Mouse (Mus musculus): ENCODE results near the gene Mast4. TPM values are rescaled to one million over a fixed set of nuclear protein-coding genes. Genes with fewer than 3 reads are reported as not detected.

The Mast4 gene
- total and polyA plus RNA-seq, 2 experiments, result 0.83 to 5.3 TPM

GRCm38 (mm10) chr13:103109872-103110271 lies 224.4 kb downstream of the Mast4 start:
- no peaks in the 10 kb centered on the region for H3K4me1 ChIP-seq (ENCODE audit: control insufficient read depth, insufficient read depth, low read length)
- H3K4me3 ChIP-seq (ENCODE audit: insufficient read depth, low read depth, low read length), result no peak overlapping the region
- 0 out of 2 replicates have a peak, but pooled peaks cover 2% of the 10 kb centered on the region for H3K27me3 ChIP-seq (ENCODE audit: control insufficient read depth, insufficient read depth, low read length)
- H3K27ac ChIP-seq (replicated peaks; ENCODE audit: insufficient read depth, low read depth, low read length), result no peak overlapping the region
- H3K36me3 ChIP-seq (ENCODE audit: control insufficient read depth, insufficient read depth, low read length), result no peaks in the 10 kb centered on the region
- DNase-seq (ENCODE audit: extremely low read depth, low read depth, low spot score), result peak; percentile 32
- no peaks in the 10 kb centered on the region for H3K79me2 ChIP-seq (ENCODE audit: control insufficient read depth, insufficient read depth, low read length)
- WGBS, result 28% methylated on average over 10 of the region's 10 CpGs
- TF ChIP-seq CTCF (IDR thresholded peaks at IDR 0.05; ENCODE audit: low read depth, low read length), result peak; percentile 73
- no peak for TF ChIP-seq POLR2A (IDR thresholded peaks at IDR 0.05; ENCODE audit: extremely low read depth, insufficient read depth, low read length)
- no peak overlapping the region for H3K9ac ChIP-seq (ENCODE audit: low read depth, low read length)

GRCm38 (mm10) chr13:103107362-103107761 lies 226.9 kb downstream of the Mast4 start:
- 0 out of 2 replicates have a peak, but pooled peaks cover 2% of the 10 kb centered on the region for H3K27me3 ChIP-seq (ENCODE audit: control insufficient read depth, insufficient read depth, low read length)
- no peaks in the 10 kb centered on the region for H3K79me2 ChIP-seq (ENCODE audit: control insufficient read depth, insufficient read depth, low read length)
- H3K9ac ChIP-seq (ENCODE audit: low read depth, low read length), result no peak overlapping the region
- TF ChIP-seq POLR2A (IDR thresholded peaks at IDR 0.05; ENCODE audit: extremely low read depth, insufficient read depth, low read length) (no peak), CTCF (IDR thresholded peaks at IDR 0.05; ENCODE audit: low read depth, low read length) (no peak)
- no peaks in the 10 kb centered on the region for H3K4me1 ChIP-seq (ENCODE audit: control insufficient read depth, insufficient read depth, low read length)
- no peaks in the 10 kb centered on the region for H3K36me3 ChIP-seq (ENCODE audit: control insufficient read depth, insufficient read depth, low read length)
- no peak overlapping the region for H3K4me3 ChIP-seq (ENCODE audit: insufficient read depth, low read depth, low read length)
- no peak overlapping the region for H3K27ac ChIP-seq (replicated peaks; ENCODE audit: insufficient read depth, low read depth, low read length)
- DNase-seq (ENCODE audit: extremely low read depth, low read depth, low spot score), result no peak
- WGBS, result 84% methylated on average over 5 of the region's 5 CpGs

- TF ChIP-seq CTCF (IDR thresholded peaks at IDR 0.05; ENCODE audit: low read depth, low read length) (no peak), POLR2A (IDR thresholded peaks at IDR 0.05; ENCODE audit: extremely low read depth, insufficient read depth, low read length) (no peak)
- Histone ChIP-seq H3K27me3 (ENCODE audit: control insufficient read depth, insufficient read depth, low read length) (0 out of 2 replicates have a peak, but pooled peaks cover 2% of the 10 kb centered on the region), H3K79me2 (ENCODE audit: control insufficient read depth, insufficient read depth, low read length) (no peaks in the 10 kb centered on the region), H3K27ac (replicated peaks; ENCODE audit: insufficient read depth, low read depth, low read length) (no peak overlapping the region), H3K4me1 (ENCODE audit: control insufficient read depth, insufficient read depth, low read length) (no peaks in the 10 kb centered on the region), H3K36me3 (ENCODE audit: control insufficient read depth, insufficient read depth, low read length) (no peaks in the 10 kb centered on the region), H3K9ac (ENCODE audit: low read depth, low read length) (no peak overlapping the region), H3K4me3 (ENCODE audit: insufficient read depth, low read depth, low read length) (no peak overlapping the region)
- no peak for DNase-seq (ENCODE audit: extremely low read depth, low read depth, low spot score)
- 75% methylated on average over 6 of the region's 6 CpGs for WGBS
Measured at GRCm38 (mm10) chr13:103102598-103102997, 231.7 kb downstream of the Mast4 start.

- Histone ChIP-seq H3K27ac (replicated peaks; ENCODE audit: insufficient read depth, low read depth, low read length) (no peak overlapping the region), H3K4me1 (ENCODE audit: control insufficient read depth, insufficient read depth, low read length) (no peaks in the 10 kb centered on the region), H3K9ac (ENCODE audit: low read depth, low read length) (no peak overlapping the region), H3K36me3 (ENCODE audit: control insufficient read depth, insufficient read depth, low read length) (no peaks in the 10 kb centered on the region), H3K27me3 (ENCODE audit: control insufficient read depth, insufficient read depth, low read length) (peaks cover 7% of the 10 kb centered on the region; the same call in 1 of the 2 replicates), H3K4me3 (ENCODE audit: insufficient read depth, low read depth, low read length) (peak overlapping the region; percentile 21; the same call in 1 of the 2 replicates), H3K79me2 (ENCODE audit: control insufficient read depth, insufficient read depth, low read length) (no peaks in the 10 kb centered on the region)
- no peak for DNase-seq (ENCODE audit: extremely low read depth, low read depth, low spot score)
- no peak for TF ChIP-seq CTCF (IDR thresholded peaks at IDR 0.05; ENCODE audit: low read depth, low read length)
- TF ChIP-seq POLR2A (IDR thresholded peaks at IDR 0.05; ENCODE audit: extremely low read depth, insufficient read depth, low read length), result no peak
- WGBS, result 7% methylated on average over 28 of the region's 28 CpGs
Measured at GRCm38 (mm10) chr13:103096346-103097150, 237.7 kb downstream of the Mast4 start.

GRCm38 (mm10) chr13:103095491-103095890 lies 238.8 kb downstream of the Mast4 start:
- H3K79me2 ChIP-seq (ENCODE audit: control insufficient read depth, insufficient read depth, low read length), result no peaks in the 10 kb centered on the region
- H3K36me3 ChIP-seq (ENCODE audit: control insufficient read depth, insufficient read depth, low read length), result no peaks in the 10 kb centered on the region
- TF ChIP-seq CTCF (IDR thresholded peaks at IDR 0.05; ENCODE audit: low read depth, low read length) (no peak), POLR2A (IDR thresholded peaks at IDR 0.05; ENCODE audit: extremely low read depth, insufficient read depth, low read length) (no peak)
- no peak for DNase-seq (ENCODE audit: extremely low read depth, low read depth, low spot score)
- no peak overlapping the region for H3K9ac ChIP-seq (ENCODE audit: low read depth, low read length)
- H3K4me1 ChIP-seq (ENCODE audit: control insufficient read depth, insufficient read depth, low read length), result no peaks in the 10 kb centered on the region
- no peak overlapping the region for H3K27ac ChIP-seq (replicated peaks; ENCODE audit: insufficient read depth, low read depth, low read length)
- H3K4me3 ChIP-seq (ENCODE audit: insufficient read depth, low read depth, low read length), result no peak overlapping the region
- WGBS, result 65% methylated on average over 7 of the region's 7 CpGs
- H3K27me3 ChIP-seq (ENCODE audit: control insufficient read depth, insufficient read depth, low read length), result peaks cover 7% of the 10 kb centered on the region; the same call in 1 of the 2 replicates

- H3K9ac ChIP-seq (ENCODE audit: low read depth, low read length), result no peak overlapping the region
- no peaks in the 10 kb centered on the region for H3K4me1 ChIP-seq (ENCODE audit: control insufficient read depth, insufficient read depth, low read length)
- H3K27ac ChIP-seq (replicated peaks; ENCODE audit: insufficient read depth, low read depth, low read length), result no peak overlapping the region
- H3K79me2 ChIP-seq (ENCODE audit: control insufficient read depth, insufficient read depth, low read length), result no peaks in the 10 kb centered on the region
- no peaks in the 10 kb centered on the region for H3K36me3 ChIP-seq (ENCODE audit: control insufficient read depth, insufficient read depth, low read length)
- no peak for DNase-seq (ENCODE audit: extremely low read depth, low read depth, low spot score)
- peaks cover 7% of the 10 kb centered on the region; the same call in 1 of the 2 replicates for H3K27me3 ChIP-seq (ENCODE audit: control insufficient read depth, insufficient read depth, low read length)
- 79% methylated on average over 5 of the region's 5 CpGs for WGBS
- no peak overlapping the region for H3K4me3 ChIP-seq (ENCODE audit: insufficient read depth, low read depth, low read length)
- TF ChIP-seq POLR2A (IDR thresholded peaks at IDR 0.05; ENCODE audit: extremely low read depth, insufficient read depth, low read length) (no peak), CTCF (IDR thresholded peaks at IDR 0.05; ENCODE audit: low read depth, low read length) (no peak)
Measured at GRCm38 (mm10) chr13:103094595-103094994, 239.7 kb downstream of the Mast4 start.
